Mouse (Mus musculus) lung, embryonic 15.5 days (tissue): Measurements from ENCODE around the gene Chek2. TPM values are rescaled to one million over a fixed set of nuclear protein-coding genes. Genes with fewer than 3 reads are reported as not detected.

Source experiments
- ATAC-seq: fragments of 200-750 bp; cut with Nextera tagmentation; 2 replicates; pipeline ENCODE4 v1.8.0; 2017; ENCODE audit warnings: moderate number of reproducible peaks, borderline replicate concordance; ENCODE audit not compliant: low FRiP score, low TSS enrichment; ENCODE audit errors: extremely low read depth
- H3K27ac ChIP-seq: fragments of 300-500 bp; sonication (generic); 2 replicates; pipeline ENCODE4 v1.5.1; 2015; ENCODE audit warnings: moderate library complexity, mild to moderate bottlenecking, inconsistent platforms
- H3K27me3 ChIP-seq: fragments of 300-500 bp; sonication (generic); 2 replicates; pipeline ENCODE4 v1.6.1; 2015; ENCODE audit warnings: inconsistent platforms
- H3K36me3 ChIP-seq: fragments of 300-500 bp; sonication (generic); 2 replicates; pipeline ENCODE4 v1.6.1; 2015; ENCODE audit warnings: inconsistent platforms
- H3K4me1 ChIP-seq: fragments of 300-500 bp; sonication (generic); 2 replicates; pipeline ENCODE4 v1.6.1; 2015; ENCODE audit warnings: inconsistent platforms
- H3K4me2 ChIP-seq: fragments of 300-500 bp; sonication (generic); 2 replicates; pipeline ENCODE4 v1.6.1; 2015; ENCODE audit warnings: inconsistent platforms, mild to moderate bottlenecking, moderate library complexity
- H3K4me3 ChIP-seq: fragments of 300-500 bp; sonication (generic); 2 replicates; pipeline ENCODE4 v1.5.1; 2015; ENCODE audit warnings: mild to moderate bottlenecking, inconsistent platforms
- H3K9ac ChIP-seq: fragments of 300-500 bp; sonication (generic); 2 replicates; pipeline ENCODE4 v1.6.1; 2015; ENCODE audit warnings: inconsistent platforms
- H3K9me3 ChIP-seq: fragments of 300-500 bp; sonication (generic); 2 replicates; pipeline ENCODE4 v1.6.1; 2016; ENCODE audit warnings: inconsistent platforms
- WGBS: fragments of 180-500 bp; shearing (Covaris S2); methylation state at CpG from one replicate; pipeline ENCODE4 v1.1.7; 2015; 5-methylcytosine and 5-hydroxymethylcytosine counted together
- polyA plus RNA-seq: library from polyadenylated mRNA; unstranded; fragments of >200 nt; fragmentation: Nextera tagmentation; extraction: Ambion mirVana; gene quantifications from 2 replicates; pipeline ENCODE4 v1.2.1, GENCODE M21; 2015

Chek2 gene
- polyA plus RNA-seq: 31.3 and 33.1 TPM in 2 replicates

DNA sequence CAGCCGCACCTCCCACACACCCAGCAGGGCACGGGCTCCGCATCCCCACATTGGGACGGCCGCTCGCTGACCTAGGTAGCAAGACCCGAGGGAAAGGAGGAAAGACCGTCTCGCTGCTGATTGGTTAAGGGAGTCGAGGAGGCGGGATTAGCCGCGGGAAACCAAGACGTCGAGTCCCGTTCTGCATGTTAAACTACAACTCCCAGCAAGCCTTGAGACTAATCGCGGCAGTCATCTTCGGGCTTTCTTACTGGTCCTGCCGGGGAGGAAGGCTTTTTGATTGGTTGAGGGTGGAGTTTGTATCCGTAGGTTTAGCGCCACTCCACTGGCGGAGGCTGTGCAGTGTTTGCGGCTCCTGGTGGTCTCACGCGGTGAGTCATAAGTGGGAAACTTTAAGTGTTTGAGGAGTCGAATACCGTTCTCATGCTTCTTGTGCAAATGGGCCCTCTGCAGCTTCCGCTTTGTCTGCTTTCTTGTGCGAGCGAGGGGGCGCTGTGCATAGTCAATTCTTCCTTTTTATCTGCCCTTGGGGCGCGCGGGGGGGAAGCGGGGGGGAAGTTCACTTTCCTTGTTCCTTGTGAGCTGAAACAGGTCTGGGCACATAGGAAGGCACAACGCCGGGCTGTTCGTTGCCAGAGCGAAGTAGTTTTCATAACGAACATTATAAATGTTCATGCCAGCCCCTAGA is at the start of gene Chek2, which contains the start of gene Hscb:
Chek2 (plus strand) TSS at position 302 of the 688 bp plus-strand sequence.
Hscb (minus strand) TSS at position 100 of the 688 bp plus-strand sequence.
- Histone ChIP-seq H3K27ac (peak within 1 kb of the TSS; percentile 89), H3K4me2 (peak within 1 kb of the TSS; percentile 78), H3K4me1 (peaks cover 28% of the 10 kb centered on the region), H3K36me3 (peaks cover 8% of the 10 kb centered on the region), H3K4me3 (peak within 1 kb of the TSS; percentile 69), H3K9me3 (no peaks in the 10 kb centered on the region), H3K27me3 (no peaks in the 10 kb centered on the region), H3K9ac (peak within 1 kb of the TSS; percentile 63)
- ATAC-seq: peak; percentile 98
- under 1% methylated on average over 41 of the region's 41 CpGs for WGBS

DNA sequence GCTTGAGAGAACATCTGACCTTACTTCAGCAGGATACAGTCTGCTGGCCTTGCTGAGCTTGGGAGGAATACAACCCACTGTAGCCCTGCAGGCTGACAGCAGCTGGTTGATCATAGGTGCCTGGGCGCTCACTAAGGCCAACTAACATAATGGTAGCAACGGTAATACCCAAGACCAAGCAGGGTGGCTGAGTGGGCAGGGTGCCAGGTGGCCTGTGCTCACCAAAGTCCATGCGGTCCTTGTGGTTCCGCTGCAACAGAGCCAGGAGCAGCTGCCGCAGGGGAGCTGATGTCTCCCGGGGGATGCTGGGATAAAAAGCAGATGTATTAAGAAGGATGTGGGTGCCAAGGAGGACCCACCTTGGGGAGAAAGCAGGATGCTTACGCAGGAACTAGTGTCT is 45.4 kb upstream of the Chek2 start:
- H3K27ac ChIP-seq: no peak overlapping the region
- no peak overlapping the region for H3K4me3 ChIP-seq
- no peak overlapping the region for H3K4me2 ChIP-seq
- H3K4me1 ChIP-seq: no peaks in the 10 kb centered on the region
- H3K36me3 ChIP-seq: peaks cover 91% of the 10 kb centered on the region
- H3K9ac ChIP-seq: no peak overlapping the region
- no peak for ATAC-seq
- H3K27me3 ChIP-seq: no peaks in the 10 kb centered on the region
- no peaks in the 10 kb centered on the region for H3K9me3 ChIP-seq
- WGBS: 91% methylated on average over 7 of the region's 7 CpGs

DNA sequence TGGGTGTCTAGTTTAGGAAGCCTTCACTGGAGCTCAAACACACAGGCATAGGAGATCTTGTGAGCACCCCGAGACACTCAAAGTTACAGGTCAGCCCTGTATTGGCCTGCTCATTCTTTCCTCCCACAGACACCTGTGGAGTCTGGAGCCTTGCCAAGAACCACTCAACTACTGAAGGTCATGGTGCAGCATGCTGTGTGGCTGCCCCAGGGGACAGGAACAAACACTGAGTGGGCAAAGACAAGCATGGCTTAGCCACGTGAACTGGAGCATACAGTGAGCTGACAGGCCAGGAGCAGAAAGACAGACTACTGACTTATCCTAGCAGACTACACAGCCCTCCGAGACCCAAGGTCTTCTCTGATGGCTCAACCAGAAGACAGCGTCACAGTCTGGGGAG is 42.1 kb upstream of the Chek2 start:
- Histone ChIP-seq H3K4me2 (no peak overlapping the region), H3K27me3 (no peaks in the 10 kb centered on the region), H3K4me1 (no peaks in the 10 kb centered on the region), H3K27ac (no peak overlapping the region), H3K9ac (no peak overlapping the region), H3K4me3 (no peak overlapping the region), H3K9me3 (no peaks in the 10 kb centered on the region), H3K36me3 (peaks cover 73% of the 10 kb centered on the region)
- 0 out of 2 replicates have a peak, but pooled peaks have one; percentile 2 for ATAC-seq
- 51% methylated on average over 4 of the region's 4 CpGs for WGBS

DNA sequence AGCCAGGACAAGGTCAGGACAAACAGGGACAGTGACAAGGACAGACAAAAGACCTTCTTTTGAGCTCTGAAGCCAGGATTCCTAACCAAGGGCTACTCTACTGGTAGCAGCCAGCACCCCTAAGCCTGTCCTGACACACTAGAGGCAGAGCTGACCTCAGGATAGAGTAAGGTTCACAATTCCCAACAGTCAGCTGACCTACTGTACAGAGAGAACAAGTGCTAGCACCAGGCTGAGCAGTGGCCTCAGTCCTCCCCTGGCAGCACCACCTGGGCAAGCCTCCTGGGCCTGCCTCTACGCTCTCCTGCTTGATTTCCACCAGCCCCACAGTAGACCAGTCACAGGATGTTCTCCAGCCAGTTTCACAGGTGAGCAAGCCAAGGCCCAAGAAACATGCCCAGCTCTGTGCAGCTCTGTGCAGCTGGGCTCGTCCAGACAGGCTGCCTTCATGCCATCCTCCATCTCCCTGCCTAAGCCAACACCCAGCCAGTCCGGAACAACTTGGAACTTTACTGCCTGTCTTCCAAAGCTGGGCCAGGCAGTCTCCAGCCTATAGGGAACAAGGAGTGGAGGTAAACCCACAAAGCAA is 38.6 kb upstream of the Chek2 start:
- Histone ChIP-seq H3K9ac (no peak overlapping the region), H3K36me3 (peaks cover 39% of the 10 kb centered on the region), H3K9me3 (no peaks in the 10 kb centered on the region), H3K27ac (no peak overlapping the region), H3K4me2 (no peak overlapping the region), H3K4me3 (no peak overlapping the region), H3K4me1 (0 out of 2 replicates have a peak, but pooled peaks cover 2% of the 10 kb centered on the region), H3K27me3 (no peaks in the 10 kb centered on the region)
- WGBS: 78% methylated on average over 3 of the region's 3 CpGs
- ATAC-seq: no peak

DNA sequence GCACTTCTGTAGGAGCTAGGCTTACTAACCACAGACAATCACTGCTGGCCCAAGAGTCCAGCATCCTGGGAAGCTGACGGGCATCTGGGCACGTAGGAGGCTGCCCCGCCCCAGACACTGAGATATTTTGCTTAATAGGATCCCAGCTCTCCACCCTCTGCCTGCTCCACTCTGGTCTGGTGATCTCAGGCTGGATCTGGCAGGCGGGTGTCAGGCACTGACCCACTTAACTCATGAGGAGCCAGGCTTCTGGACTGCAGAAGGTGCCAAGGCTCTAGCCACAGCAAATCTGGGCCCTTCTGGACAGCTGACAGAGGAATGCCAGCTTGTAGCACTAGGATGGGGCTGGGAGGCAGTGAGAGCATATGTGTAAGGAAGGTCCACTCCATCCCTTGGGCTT is 37.6 kb upstream of the Chek2 start:
- H3K9me3 ChIP-seq: no peaks in the 10 kb centered on the region
- H3K4me1 ChIP-seq: peaks cover 11% of the 10 kb centered on the region
- ATAC-seq: no peak
- peaks cover 33% of the 10 kb centered on the region for H3K36me3 ChIP-seq
- 78% methylated on average over 4 of the region's 4 CpGs for WGBS
- H3K9ac ChIP-seq: no peak overlapping the region
- H3K27me3 ChIP-seq: no peaks in the 10 kb centered on the region
- no peak overlapping the region for H3K27ac ChIP-seq
- no peak overlapping the region for H3K4me3 ChIP-seq
- no peak overlapping the region for H3K4me2 ChIP-seq

DNA sequence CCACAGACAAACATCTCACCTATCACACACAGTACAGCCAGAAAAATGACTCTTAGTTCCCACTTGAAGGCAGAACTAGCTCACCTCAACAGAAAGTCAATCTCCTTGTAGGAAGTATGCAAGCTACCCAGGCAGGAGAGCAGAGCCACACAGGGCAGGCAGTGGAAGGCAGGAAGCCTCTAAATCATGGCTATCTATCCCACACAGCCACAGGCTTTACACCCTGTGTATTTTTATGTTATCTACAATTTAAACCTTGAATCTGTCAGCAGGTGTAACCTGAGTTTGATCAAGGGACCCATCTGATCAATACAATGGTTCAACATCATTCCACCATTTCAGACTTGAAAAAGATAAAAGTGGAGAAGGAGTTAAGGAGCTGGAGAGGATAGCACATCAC is 37.0 kb upstream of the Chek2 start:
- Histone ChIP-seq H3K9ac (no peak overlapping the region), H3K4me3 (no peak overlapping the region), H3K4me2 (no peak overlapping the region), H3K9me3 (no peaks in the 10 kb centered on the region), H3K36me3 (peaks cover 28% of the 10 kb centered on the region), H3K4me1 (peaks cover 16% of the 10 kb centered on the region), H3K27me3 (no peaks in the 10 kb centered on the region), H3K27ac (no peak overlapping the region)
- ATAC-seq: no peak

DNA sequence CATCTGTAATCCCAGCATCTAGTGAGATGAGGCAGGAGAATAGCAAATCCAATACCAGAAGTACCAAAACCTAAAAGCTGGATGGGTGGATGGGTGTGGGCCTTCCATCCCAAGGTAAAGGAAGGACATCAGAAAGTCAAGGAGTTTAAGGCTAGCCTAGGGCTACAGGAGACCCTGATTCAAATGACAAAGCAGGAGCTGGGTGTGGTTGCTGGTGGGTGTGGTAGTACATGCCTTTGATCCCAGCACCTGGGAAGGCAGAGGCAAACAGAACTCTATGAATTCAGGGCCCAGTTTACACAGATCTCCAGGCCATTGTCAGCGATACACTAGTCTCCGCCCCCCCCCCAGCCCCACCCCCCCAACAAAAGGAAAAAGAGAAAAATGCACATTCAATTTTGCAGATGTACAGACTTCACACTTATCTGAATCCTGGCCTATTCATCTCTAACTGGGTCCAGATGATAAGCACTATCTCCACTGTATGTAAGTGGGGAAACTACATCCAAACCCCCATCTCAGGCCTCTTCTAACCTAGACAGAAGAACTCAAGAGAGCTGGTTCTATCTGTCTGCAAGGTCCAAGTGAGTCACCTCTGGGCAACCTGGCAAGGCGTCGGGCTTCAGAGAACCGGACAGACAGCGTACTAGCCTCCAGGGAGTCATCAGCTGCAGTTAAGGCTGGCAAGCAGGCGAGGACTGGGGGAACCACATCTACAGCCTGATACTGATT is 35.6 kb upstream of the Chek2 start:
- no peaks in the 10 kb centered on the region for H3K9me3 ChIP-seq
- H3K4me1 ChIP-seq: peaks cover 28% of the 10 kb centered on the region
- ATAC-seq: no peak
- H3K36me3 ChIP-seq: peaks cover 19% of the 10 kb centered on the region
- H3K27me3 ChIP-seq: no peaks in the 10 kb centered on the region
- no peak overlapping the region for H3K9ac ChIP-seq
- H3K27ac ChIP-seq: no peak overlapping the region
- H3K4me3 ChIP-seq: no peak overlapping the region
- WGBS: 85% methylated on average over 7 of the region's 7 CpGs
- H3K4me2 ChIP-seq: no peak overlapping the region

DNA sequence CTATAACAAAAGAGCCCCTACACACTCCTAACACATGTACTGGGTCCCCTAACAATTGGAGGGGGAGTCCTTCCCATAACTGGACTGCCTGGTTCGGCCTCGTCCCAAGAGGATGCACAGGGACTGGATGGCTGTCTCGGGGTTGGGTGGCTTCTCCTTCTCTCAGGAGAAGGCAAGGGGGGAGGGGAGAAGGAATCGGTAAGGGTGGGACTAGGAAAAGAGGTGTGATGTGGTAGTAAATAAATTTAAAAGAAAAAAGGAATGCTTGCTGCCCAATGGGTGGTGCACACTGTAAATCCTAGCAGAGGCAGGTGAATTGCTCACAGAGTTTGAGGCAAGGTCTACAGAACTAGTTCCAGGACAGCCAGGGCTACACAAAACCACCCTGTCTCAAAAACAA is 33.6 kb upstream of the Chek2 start:
- Histone ChIP-seq H3K4me1 (peaks cover 29% of the 10 kb centered on the region), H3K4me2 (no peak overlapping the region), H3K9me3 (no peaks in the 10 kb centered on the region), H3K9ac (no peak overlapping the region), H3K4me3 (no peak overlapping the region), H3K27me3 (no peaks in the 10 kb centered on the region), H3K36me3 (peaks cover 4% of the 10 kb centered on the region), H3K27ac (no peak overlapping the region)
- whole genome bisulfite sequencing: 82% methylated on average over 4 of the region's 4 CpGs
- ATAC-seq: no peak

DNA sequence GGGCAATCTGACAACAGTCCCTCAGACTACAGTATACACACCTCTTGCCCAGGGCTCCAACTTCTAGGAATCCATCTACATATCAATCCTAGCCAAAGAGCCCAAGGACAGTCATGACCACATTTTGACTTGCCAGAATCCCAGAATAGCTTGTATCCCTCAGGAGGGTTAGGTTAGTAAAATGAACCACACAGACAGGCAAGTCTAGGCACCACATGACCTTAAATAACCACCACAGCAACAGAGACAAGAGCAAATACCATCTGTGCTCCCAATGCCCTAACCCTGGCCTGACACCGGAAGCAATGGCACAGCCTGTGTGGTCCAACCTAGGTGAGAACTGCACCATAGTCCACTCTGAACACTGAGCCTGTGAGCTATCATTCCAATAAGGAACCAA is 33.1 kb upstream of the Chek2 start:
- Histone ChIP-seq H3K4me1 (peaks cover 29% of the 10 kb centered on the region), H3K27me3 (no peaks in the 10 kb centered on the region), H3K4me3 (no peak overlapping the region), H3K9me3 (no peaks in the 10 kb centered on the region), H3K36me3 (peaks cover 4% of the 10 kb centered on the region; the same call in 1 of the 2 replicates), H3K4me2 (no peak overlapping the region), H3K27ac (no peak overlapping the region), H3K9ac (no peak overlapping the region)
- WGBS: 81% methylated on average over 1 of the region's 1 CpGs
- no peak for ATAC-seq

DNA sequence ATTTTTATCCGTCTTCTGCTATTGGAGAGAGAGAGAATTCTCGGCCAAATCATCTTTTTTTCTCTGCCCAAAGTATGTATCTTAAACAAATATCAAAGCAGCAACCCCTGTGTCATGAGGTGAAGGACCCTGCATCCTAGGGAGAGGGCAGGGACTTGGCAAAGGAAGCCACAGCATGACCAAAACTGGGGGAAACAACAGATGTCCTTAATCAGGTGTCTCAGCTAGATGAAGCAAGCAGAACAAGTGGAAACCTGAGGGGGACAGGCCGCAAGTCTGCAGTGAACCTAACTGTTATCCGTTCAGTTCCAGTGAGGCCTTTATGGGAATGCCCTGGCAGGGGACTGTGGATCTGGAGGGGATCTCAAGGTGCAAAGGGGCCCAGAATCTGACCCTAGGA is 32.3 kb upstream of the Chek2 start:
- Histone ChIP-seq H3K9ac (peak overlapping the region; percentile 97; the same call in 1 of the 2 replicates), H3K4me2 (peak overlapping the region; percentile 95), H3K27ac (peak overlapping the region; percentile 79; the same call in 1 of the 2 replicates), H3K4me3 (peak overlapping the region; percentile 92; the same call in 1 of the 2 replicates), H3K36me3 (peaks cover 4% of the 10 kb centered on the region; the same call in 1 of the 2 replicates), H3K9me3 (no peaks in the 10 kb centered on the region), H3K27me3 (no peaks in the 10 kb centered on the region), H3K4me1 (peaks cover 29% of the 10 kb centered on the region)
- 81% methylated on average over 4 of the region's 4 CpGs for WGBS
- ATAC-seq: no peak

DNA sequence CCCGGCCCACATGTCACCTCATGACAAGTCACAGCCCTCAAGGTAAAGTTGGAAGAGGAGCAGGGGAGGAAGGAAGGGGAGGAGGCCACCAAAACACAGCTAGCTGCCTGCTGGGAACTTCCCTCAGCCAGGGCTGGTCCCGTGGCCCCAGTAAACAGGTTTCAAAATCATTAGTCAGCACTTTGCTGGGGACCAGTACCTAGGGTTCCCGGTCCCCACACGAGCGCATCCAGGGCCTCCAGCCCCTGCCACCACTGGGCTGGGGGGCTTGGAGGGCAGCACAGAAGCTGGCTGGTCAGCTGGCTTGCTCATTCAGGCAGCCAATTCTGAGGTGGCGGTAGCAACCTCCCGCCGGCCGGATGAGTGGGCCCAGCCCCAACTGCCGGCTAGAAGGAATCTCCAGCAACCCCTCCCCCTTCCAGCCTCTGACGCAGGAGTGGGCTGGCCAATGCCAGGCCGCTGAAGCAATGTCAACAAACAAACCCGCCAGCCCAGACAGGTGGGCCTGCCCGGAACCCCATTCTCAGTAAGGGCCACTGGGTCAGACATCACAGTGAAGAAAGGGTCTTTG is 31.6 kb upstream of the Chek2 start:
- Histone ChIP-seq H3K27me3 (no peaks in the 10 kb centered on the region), H3K27ac (peak overlapping the region; percentile 79), H3K9me3 (no peaks in the 10 kb centered on the region), H3K9ac (peak overlapping the region; percentile 97), H3K4me3 (peak overlapping the region; percentile 92), H3K36me3 (peaks cover 4% of the 10 kb centered on the region; the same call in 1 of the 2 replicates), H3K4me2 (peak overlapping the region; percentile 95), H3K4me1 (peaks cover 29% of the 10 kb centered on the region)
- ATAC-seq: peak; percentile 69
- WGBS: 3% methylated on average over 14 of the region's 14 CpGs
